8 mouse cellular contexts compared by ENCODE assay signal in genomic region chr4:25799051-25799475, GRCm38 (mm10). TPM values are rescaled to one million over a fixed set of nuclear protein-coding genes. Genes with fewer than 3 reads are reported as not detected.
DNase-seq lines count a peak whose midpoint lies in the region; ATAC-seq lines count a peak whose summit lies in the region.

No protein-coding gene starts in this region.

- peak overlapping the region; percentile 36 to 46 for H3K4me3 ChIP-seq in heart, embryonic 14.5 days (ENCODE audit: control insufficient read depth in 1 of 2, insufficient read depth in 1 of 2, low read depth in 1 of 2, low read length in 2 of 2)
- peak overlapping the region; percentile 68 for H3K4me3 ChIP-seq in hindbrain, embryonic 13.5 days
- no peak overlapping the region for H3K4me3 ChIP-seq in liver, embryonic 15.5 days (replicated peaks)

- H3K9ac ChIP-seq in heart, embryonic 14.5 days (ENCODE audit: low read length): no peak overlapping the region
- H3K9ac ChIP-seq in hindbrain, embryonic 13.5 days: peak overlapping the region; percentile 84
- no peak overlapping the region for H3K9ac ChIP-seq in liver, embryonic 15.5 days

- no peak for DNase-seq in heart, postnatal 14 days
- DNase-seq in ZHBTc4 (ENCODE audit: low read depth, low spot score): peak; percentile 67
- no peak for DNase-seq in urinary bladder, postnatal 36 days (ENCODE audit: low spot score in 2 of 2)
- no peak for DNase-seq in T-cell, adult 2 months (ENCODE audit: low spot score)
- no peak for DNase-seq in urinary bladder, adult 2 months (ENCODE audit: low spot score)

- no peaks in the 10 kb centered on the region for H3K9me3 ChIP-seq in heart, embryonic 14.5 days (ENCODE audit: control insufficient read depth, low read length)
- no peaks in the 10 kb centered on the region for H3K9me3 ChIP-seq in hindbrain, embryonic 13.5 days
- no peaks in the 10 kb centered on the region for H3K9me3 ChIP-seq in liver, embryonic 15.5 days (replicated peaks)

- intact Hi-C loops in heart, postnatal 14 days (cut with DNase I): no loop called here

- H3K36me3 ChIP-seq in heart, embryonic 14.5 days (ENCODE audit: control insufficient read depth, insufficient read depth, low read length): no peaks in the 10 kb centered on the region
- no peaks in the 10 kb centered on the region for H3K36me3 ChIP-seq in hindbrain, embryonic 13.5 days
- H3K36me3 ChIP-seq in liver, embryonic 15.5 days (replicated peaks): no peaks in the 10 kb centered on the region

- 4% methylated on average over 7 of the region's 7 CpGs for WGBS in heart, embryonic 14.5 days
- WGBS in hindbrain, embryonic 13.5 days: under 1% methylated on average over 7 of the region's 7 CpGs
- 4% methylated on average over 7 of the region's 7 CpGs for WGBS in liver, embryonic 15.5 days (ENCODE audit: insufficient replicate concordance)

- ATAC-seq in heart, embryonic 14.5 days (ENCODE audit: insufficient number of reproducible peaks, insufficient read depth, low FRiP score, low read depth): no peak
- peak; percentile 23 for ATAC-seq in hindbrain, embryonic 13.5 days (ENCODE audit: low FRiP score)
- no peak for ATAC-seq in liver, embryonic 15.5 days (ENCODE audit: insufficient read depth)

- peaks cover 26% of the 10 kb centered on the region for H3K27me3 ChIP-seq in heart, embryonic 14.5 days (ENCODE audit: control insufficient read depth, insufficient read depth, low read length)
- no peaks in the 10 kb centered on the region for H3K27me3 ChIP-seq in hindbrain, embryonic 13.5 days
- peaks cover 17% of the 10 kb centered on the region for H3K27me3 ChIP-seq in liver, embryonic 15.5 days

- H3K27ac ChIP-seq in heart, embryonic 14.5 days (replicated peaks in 1 of 2; ENCODE audit: control insufficient read depth in 1 of 2, insufficient read depth in 1 of 2, low read depth in 2 of 2, low read length in 2 of 2): no peak overlapping the region
- peak overlapping the region; percentile 91 for H3K27ac ChIP-seq in hindbrain, embryonic 13.5 days
- no peak overlapping the region for H3K27ac ChIP-seq in liver, embryonic 15.5 days (replicated peaks)

- H3K4me2 ChIP-seq in heart, embryonic 14.5 days (ENCODE audit: low read length): peak overlapping the region; percentile 90
- peak overlapping the region; percentile 73 for H3K4me2 ChIP-seq in hindbrain, embryonic 13.5 days
- H3K4me2 ChIP-seq in liver, embryonic 15.5 days: peak overlapping the region; percentile 16; the same call in 1 of the 2 replicates

- H3K4me1 ChIP-seq in heart, embryonic 14.5 days (ENCODE audit: control insufficient read depth in 2 of 2, insufficient read depth in 2 of 2, low read length in 2 of 2): peaks cover 3 to 9% of the 10 kb centered on the region in 2 experiments; a peak in 3 of 4 replicates
- peaks cover 9% of the 10 kb centered on the region for H3K4me1 ChIP-seq in hindbrain, embryonic 13.5 days (replicated peaks)
- H3K4me1 ChIP-seq in liver, embryonic 15.5 days (replicated peaks): no peaks in the 10 kb centered on the region

RNA-seq across cellular contexts. Expression of gene Fut9, which starts 1.0 kb away (rescaled TPM):
- 0.04 and 0.05 TPM in 2 replicates for polyA plus RNA-seq in heart, embryonic 14.5 days (2014; fragmentation: Nextera tagmentation; extraction: Ambion mirVana)
- not detected for total RNA-seq in heart, postnatal 14 days (2021)
- polyA plus RNA-seq in hindbrain, embryonic 13.5 days (2015; fragmentation: Nextera tagmentation; extraction: Ambion mirVana): 9.8 and 10.9 TPM in 2 replicates
- 0.01 TPM in 1 of 2 replicates, not detected in the other for polyA plus RNA-seq in liver, embryonic 15.5 days (2015; fragmentation: Nextera tagmentation; extraction: Ambion mirVana)
- 2.2 and 2.8 TPM in 2 replicates for polyA plus RNA-seq in urinary bladder, adult 2 months (2012; rRNA removed)

Comparison
In these comparisons a context has a peak if more than half of its experiments do, and no peak if none do; other contexts are left out.
1. H3K4me2 ChIP-seq: peak in every context shown above with its lines; median percentile 90 in heart, embryonic 14.5 days; 73 in hindbrain, embryonic 13.5 days; 16 in liver, embryonic 15.5 days.